Mouse (Mus musculus) stomach, postnatal 0 days (tissue): ENCODE results near the gene Ckb.

Source experiments
- CTCF ChIP-seq: IDR thresholded peaks from 2 replicates; pipeline ENCODE4 v1.5.1; 2016; ENCODE audit warnings: antibody characterized with exemption, low read depth, mild to moderate bottlenecking, moderate library complexity
- EP300 ChIP-seq: optimal IDR thresholded peaks from 2 replicates; pipeline ENCODE3; 2016; ENCODE audit warnings: antibody characterized with exemption

GRCm38 (mm10) chr12:111703301-111703700 is 31.2 kb upstream of the Ckb start:
- TF ChIP-seq CTCF (no peak), EP300 (no peak)
